Mouse (Mus musculus) CD4-positive helper T cell, adult 2 months (primary cell): ENCODE data around the gene Acer3.
A peak's percentile ranks its signal among the peaks of the same experiment; 100 is the strongest.

Experiments used
- DNase-seq: peaks from one replicate; pipeline ENCODE4 v3.0.0-alpha.2; 2012; ENCODE audit warnings: low read depth, missing footprints, low spot score

The Acer3 gene

DNA sequence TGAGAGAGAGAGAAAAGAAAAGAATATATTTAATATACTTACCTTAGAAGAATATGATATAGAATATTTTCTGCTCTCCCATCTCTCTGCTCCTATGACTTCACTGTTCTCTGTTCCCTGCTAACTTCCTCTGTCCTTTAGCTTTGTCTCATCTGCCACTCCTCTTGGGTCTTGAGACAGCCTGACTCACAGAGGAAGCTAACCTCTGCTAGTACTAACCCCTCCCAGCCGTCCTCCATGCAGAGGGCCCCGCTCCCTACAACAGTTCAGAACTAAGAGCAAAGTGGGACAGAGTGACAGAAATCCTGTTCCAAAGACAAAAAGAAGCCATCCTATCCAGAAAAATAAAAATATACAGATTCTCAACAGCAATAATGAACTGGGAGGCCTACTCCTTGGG is at the start of gene Acer3:
TSS of gene Acer3 (minus strand) at position 126 of the 400 bp plus-strand sequence.
- no peak for DNase-seq

- no peak for DNase-seq
Observed at GRCm38 (mm10) chr7:98369762-98370369, 48.9 kb upstream of the Acer3 start.

- no peak for DNase-seq
Observed at GRCm38 (mm10) chr7:98361662-98362061, 40.7 kb upstream of the Acer3 start.

GRCm38 (mm10) chr7:98361063-98361652 is 40.1 kb upstream of the Acer3 start, which contains the start of gene Tsku:
Gene Tsku, minus strand, starts transcription at chr7:98361328.
- no peak for DNase-seq

- no peak for DNase-seq
Observed at GRCm38 (mm10) chr7:98360621-98360990, 39.6 kb upstream of the Acer3 start.

DNA sequence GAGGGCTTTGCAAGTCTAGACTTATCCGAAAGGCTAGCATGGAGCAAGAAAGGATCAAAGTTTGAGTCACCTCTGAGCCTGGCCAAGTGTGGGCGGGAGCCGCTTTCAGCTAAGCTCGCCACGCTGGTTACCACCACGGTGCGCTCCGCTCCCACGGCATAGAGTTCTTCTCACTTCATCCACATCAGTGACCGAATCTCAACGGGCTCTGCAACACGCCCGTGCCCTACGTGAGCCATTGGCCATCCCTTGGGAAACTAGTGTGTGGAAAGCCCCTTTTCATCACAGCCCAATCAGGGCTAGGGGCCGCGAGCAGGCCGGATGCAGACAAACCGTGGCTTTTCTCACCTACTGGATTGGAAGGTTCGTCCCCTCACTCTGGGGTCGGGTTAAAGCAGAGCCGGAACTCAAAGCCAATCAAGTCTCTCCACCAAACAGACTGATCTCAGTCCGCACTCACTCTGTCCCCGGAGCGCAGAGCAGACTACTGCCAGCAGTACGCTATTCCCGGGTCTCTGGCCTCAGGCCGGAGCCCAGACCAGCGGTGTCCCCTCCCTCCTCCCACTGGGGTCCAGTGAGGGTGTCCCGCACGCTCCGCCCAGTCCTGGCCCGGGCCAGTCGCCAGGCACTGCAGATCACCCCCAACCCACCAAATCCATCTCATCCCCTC is 39.1 kb upstream of the Acer3 start:
- no peak for DNase-seq

DNA sequence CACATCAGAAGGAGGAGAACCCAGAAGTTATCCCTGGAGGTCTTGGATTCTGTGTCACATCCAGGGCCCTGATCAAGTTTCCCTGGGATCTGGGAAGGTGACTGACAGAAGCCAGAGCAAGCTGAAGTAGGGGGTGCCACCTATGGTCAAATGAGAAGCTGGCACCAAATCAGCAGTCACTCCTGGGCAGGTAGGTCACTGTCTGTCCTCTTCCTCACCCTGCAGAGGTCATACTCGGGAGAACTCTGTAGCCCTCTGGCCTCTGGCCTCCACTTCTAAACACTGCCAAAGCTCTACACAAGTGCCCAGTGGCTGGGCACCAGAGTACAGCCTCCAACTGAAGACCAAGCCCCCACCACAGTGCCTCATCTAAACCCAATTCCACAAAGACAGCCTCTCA is 37.0 kb upstream of the Acer3 start:
- DNase-seq: no peak

DNA sequence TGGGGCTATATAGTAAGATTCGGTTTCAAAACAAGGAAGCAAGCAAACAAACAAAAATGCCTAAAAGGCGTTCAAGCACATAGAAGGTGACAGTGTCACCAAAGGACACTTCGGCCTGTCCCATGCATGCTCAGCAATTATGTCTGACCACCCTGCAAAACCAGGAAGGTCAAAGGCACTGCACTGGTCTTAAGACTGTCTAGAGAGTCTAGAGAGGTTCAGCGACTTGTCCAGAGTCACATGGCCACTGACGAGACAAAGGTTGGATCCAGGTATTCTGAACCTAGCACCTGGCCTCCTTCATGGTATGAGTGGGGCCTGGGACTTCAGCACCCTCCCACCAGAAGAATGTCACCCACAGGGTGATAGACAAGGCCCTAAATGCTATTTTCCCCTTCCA is 36.3 kb upstream of the Acer3 start:
- no peak for DNase-seq

DNA sequence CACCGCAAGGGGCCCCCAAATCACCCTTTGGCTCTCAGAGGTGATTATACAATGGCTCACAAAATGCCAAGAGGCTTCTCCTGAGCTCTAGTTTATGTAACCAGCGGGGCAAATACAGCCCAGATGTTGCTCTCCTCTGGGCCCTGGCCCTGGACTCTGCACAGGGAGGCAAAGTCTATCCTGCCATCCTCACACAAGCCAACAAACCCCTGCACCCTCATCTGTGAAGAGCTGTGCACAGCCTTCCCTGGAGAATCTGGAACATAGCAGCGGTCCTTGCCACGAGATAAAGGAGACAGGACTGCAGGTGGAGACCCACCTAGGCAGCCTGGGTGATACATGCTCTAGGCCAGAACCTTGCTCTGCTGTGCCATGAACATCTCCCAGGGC is 33.9 kb upstream of the Acer3 start:
- no peak for DNase-seq

- no peak for DNase-seq
Observed at GRCm38 (mm10) chr7:98354160-98354920, 33.3 kb upstream of the Acer3 start.

GRCm38 (mm10) chr7:98353616-98354015 is 32.6 kb upstream of the Acer3 start:
- DNase-seq: no peak

- DNase-seq: no peak
Observed at GRCm38 (mm10) chr7:98351523-98351922, 30.5 kb upstream of the Acer3 start.

DNA sequence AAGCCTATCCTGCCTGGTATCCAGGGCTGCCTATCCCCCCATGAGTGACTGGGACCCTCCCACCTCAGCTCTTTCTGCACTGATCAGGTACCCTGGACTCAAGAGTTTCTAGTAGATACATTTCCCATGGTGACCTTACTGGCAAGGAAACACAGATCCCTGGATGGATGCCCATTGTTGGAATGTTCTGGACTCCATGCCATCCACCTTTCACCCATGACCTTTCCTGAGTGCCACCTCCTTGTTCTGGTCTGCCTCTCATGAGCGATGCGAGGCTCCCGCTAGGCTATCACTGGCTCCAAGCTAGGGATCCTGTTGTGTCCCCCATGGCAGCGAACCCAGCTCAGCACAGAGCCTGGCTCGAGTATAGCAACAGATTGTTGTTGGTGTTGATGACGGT is 28.8 kb upstream of the Acer3 start:
- no peak for DNase-seq

DNA sequence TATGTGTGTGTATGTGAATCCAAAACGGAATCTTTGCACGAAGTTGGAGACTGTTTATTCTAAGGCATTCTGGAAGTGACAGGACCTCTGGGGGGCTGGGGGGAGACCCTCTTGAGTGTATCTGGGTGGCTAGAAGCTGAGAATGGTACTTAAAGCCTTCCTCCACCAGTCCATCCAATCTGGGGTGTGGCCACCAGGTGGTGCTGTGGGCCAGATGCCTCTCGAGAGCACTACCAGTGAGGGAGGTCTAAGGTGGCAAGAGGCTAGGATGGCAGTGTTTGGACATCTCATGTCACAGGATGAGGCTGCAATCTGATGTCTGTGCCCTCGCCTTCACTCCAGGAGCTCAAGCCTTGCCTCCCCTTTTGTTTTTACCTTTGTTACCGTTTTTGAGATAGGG is 28.1 kb upstream of the Acer3 start:
- peak; percentile 65 for DNase-seq

DNA sequence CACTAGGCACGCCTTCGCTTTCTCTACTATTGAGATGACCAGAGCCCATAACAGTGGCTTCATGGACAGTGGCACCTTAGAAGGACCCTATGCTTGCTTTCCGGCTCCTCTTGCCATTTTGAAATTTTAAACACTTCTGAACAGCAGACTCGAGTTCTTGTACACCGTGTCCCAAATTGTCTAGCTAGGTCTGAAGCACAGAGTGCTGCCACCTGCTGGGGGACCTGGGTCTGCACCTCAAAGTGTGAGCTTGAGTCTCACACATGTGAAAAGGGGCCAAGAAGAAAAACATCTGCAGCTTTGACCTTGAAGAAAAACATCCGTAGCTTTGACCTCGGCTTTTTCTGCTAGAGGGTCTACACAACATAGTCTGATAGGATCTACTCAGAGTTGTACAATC is 27.0 kb upstream of the Acer3 start:
- peak; percentile 48 for DNase-seq

GRCm38 (mm10) chr7:98347471-98347870 is 26.5 kb upstream of the Acer3 start:
- no peak for DNase-seq

GRCm38 (mm10) chr7:98345036-98345435 is 24.0 kb upstream of the Acer3 start:
- no peak for DNase-seq

GRCm38 (mm10) chr7:98344361-98344760 is 23.4 kb upstream of the Acer3 start:
- DNase-seq: peak; percentile 23

DNA sequence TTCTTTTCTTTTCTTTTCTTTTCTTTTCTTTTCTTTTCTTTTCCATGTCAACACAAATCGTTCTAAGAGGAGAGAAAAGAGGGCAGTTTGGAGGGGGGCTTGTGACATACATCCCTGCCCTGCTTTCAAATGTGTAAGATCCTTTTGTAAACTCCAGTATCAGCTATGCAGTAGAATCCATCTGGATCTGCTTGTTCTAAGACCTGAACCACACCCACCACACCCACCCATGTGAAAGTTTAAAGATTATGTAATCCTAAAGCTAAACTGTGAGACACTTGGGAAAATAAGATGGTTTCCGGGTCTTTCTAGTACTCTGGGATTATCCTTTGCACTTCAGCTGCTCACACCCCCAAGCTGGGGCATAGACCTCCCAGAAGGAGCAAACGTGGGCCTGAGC is 21.2 kb upstream of the Acer3 start:
- no peak for DNase-seq

DNA sequence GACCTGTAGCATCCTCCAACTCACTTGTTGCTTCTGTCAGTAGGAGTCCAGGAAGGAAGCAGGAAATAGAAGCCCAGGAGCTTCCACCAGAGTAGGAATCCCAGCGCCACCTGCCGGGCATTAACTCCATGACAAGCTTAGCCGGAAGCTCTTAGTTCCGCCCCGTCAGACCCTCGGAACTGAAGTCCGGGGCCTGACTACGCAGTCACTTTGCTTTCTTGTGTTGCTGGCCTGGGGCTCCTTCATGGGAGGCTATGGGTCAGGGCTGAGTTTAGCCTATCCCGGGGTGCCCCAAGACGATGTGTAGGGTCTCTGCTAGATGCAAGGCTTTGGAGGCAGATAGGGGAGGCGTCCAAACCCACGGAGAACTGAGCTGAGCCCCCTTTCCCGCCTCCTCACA is 20.5 kb upstream of the Acer3 start:
- peak; percentile 75 for DNase-seq

DNA sequence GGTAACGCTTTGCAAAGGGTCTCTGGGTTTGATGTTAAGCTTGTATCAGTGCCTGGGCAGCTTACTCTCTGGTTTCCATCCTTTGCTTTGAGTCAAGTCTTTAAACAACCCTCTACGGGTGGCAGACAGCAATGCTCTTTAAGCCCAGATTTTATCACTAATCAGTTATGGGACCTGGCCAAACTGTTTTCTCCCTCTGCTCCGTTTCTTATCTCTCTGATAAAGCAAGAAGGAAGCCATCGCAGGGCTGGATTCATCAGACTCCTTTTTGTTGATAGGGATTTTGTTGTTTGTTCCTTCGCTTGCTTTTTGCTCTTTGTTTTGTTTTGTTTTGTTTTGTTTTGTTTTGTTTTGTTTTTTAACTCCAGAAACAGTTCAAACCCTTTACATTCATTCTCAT is 19.3 kb upstream of the Acer3 start:
- no peak for DNase-seq

GRCm38 (mm10) chr7:98333987-98334386 is 13.0 kb upstream of the Acer3 start:
- DNase-seq: no peak

GRCm38 (mm10) chr7:98333507-98333906 is 12.5 kb upstream of the Acer3 start:
- DNase-seq: no peak
